8 mouse cellular contexts compared by ENCODE assay signal in the genomic region with DNA sequence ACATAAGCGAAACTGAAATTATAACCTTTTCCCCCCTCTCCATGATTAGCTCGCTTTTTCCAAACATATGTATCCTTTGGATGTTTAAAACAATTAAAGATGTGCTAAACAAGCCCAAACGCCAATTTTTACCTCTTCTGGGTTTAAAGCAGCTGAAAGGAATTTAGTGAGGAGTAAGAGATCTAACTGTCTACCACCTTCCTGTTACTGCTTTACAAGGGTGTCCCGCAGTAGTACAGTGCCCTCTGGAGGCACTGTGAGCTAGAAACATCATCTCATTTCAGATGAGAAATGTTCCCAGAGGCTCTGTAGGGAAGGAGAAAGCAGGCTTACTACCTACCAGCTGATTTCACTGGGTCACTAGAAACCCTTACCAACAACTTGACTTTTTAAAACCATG.
DNase-seq lines count a peak whose midpoint lies in the region; ATAC-seq and TF ChIP-seq lines count a peak whose summit lies in the region.

No protein-coding gene starts in this region.

- peak; percentile 38 for DNase-seq in ovary, postnatal 14 days (ENCODE audit: low spot score)
- DNase-seq in ovary, adult 18-20 months (ENCODE audit: low spot score): no peak
- DNase-seq in R1 (ENCODE audit: low read depth, low spot score): peak; percentile 53
- DNase-seq in embryonic facial prominence, embryonic 14.5 days (ENCODE audit: low spot score): peak; percentile 73
- peak; percentile 55 for DNase-seq in kidney, adult 2 months
- no peak for DNase-seq in liver, embryonic 14.5 days (ENCODE audit: low read depth in 3 of 3, low spot score in 3 of 3)
- peak; percentile 3 for DNase-seq in retina, adult 2 months (ENCODE audit: low read depth, low spot score)
- no peak for DNase-seq in urinary bladder, postnatal 4 days (ENCODE audit: low spot score in 2 of 2)

- H3K27ac ChIP-seq in embryonic facial prominence, embryonic 14.5 days (replicated peaks; ENCODE audit: low read depth, low read length): no peak overlapping the region
- no peak overlapping the region for H3K27ac ChIP-seq in kidney, adult 2 months (ENCODE audit: insufficient read depth, low read depth, low read length)
- no peak overlapping the region for H3K27ac ChIP-seq in liver, embryonic 14.5 days

- TF ChIP-seq CTCF in kidney, adult 2 months (conservative IDR thresholded peaks at IDR 0.05; ENCODE audit: insufficient read depth, insufficient read length, low read depth, low read length): peak; percentile 59
- TF ChIP-seq CTCF in liver, embryonic 14.5 days (IDR thresholded peaks at IDR 0.05; ENCODE audit: low read depth): peak; percentile 45; the same call in 1 of the 2 replicates

- TF ChIP-seq POLR2A in kidney, adult 2 months (IDR thresholded peaks at IDR 0.05; ENCODE audit: low read depth, low read length): no peak

- no peaks in the 10 kb centered on the region for H3K4me1 ChIP-seq in embryonic facial prominence, embryonic 14.5 days (ENCODE audit: control insufficient read depth, insufficient read depth, low read length)
- no peaks in the 10 kb centered on the region for H3K4me1 ChIP-seq in kidney, adult 2 months (ENCODE audit: control insufficient read depth, insufficient read depth, low read length)
- H3K4me1 ChIP-seq in liver, embryonic 14.5 days (replicated peaks; ENCODE audit: control insufficient read depth in 2 of 2, insufficient read depth in 2 of 2, low read length in 1 of 2): no peaks in the 10 kb centered on the region

- peak; percentile 50; the same call in 1 of the 2 replicates for ATAC-seq in embryonic facial prominence, embryonic 14.5 days (ENCODE audit: low read depth)
- ATAC-seq in liver, embryonic 14.5 days (ENCODE audit: insufficient read depth): no peak

- no peak overlapping the region for H3K9ac ChIP-seq in embryonic facial prominence, embryonic 14.5 days (ENCODE audit: low read depth, low read length)
- H3K9ac ChIP-seq in liver, embryonic 14.5 days (replicated peaks): no peak overlapping the region

- H3K27me3 ChIP-seq in embryonic facial prominence, embryonic 14.5 days (replicated peaks; ENCODE audit: control insufficient read depth, insufficient read depth, low read length): no peaks in the 10 kb centered on the region
- H3K27me3 ChIP-seq in kidney, adult 2 months (replicated peaks; ENCODE audit: control insufficient read depth, insufficient read depth, low read length): no peaks in the 10 kb centered on the region
- H3K27me3 ChIP-seq in liver, embryonic 14.5 days (ENCODE audit: control insufficient read depth, insufficient read depth, low read length): no peaks in the 10 kb centered on the region

- no peak for TF ChIP-seq EP300 in liver, embryonic 14.5 days (IDR thresholded peaks at IDR 0.05; ENCODE audit: low read depth)

- no peak overlapping the region for H3K4me2 ChIP-seq in embryonic facial prominence, embryonic 14.5 days (ENCODE audit: low read depth, low read length)
- H3K4me2 ChIP-seq in liver, embryonic 14.5 days (ENCODE audit: low read depth): no peak overlapping the region

- H3K36me3 ChIP-seq in embryonic facial prominence, embryonic 14.5 days (ENCODE audit: control insufficient read depth, insufficient read depth, low read length): no peaks in the 10 kb centered on the region
- no peaks in the 10 kb centered on the region for H3K36me3 ChIP-seq in kidney, adult 2 months (ENCODE audit: control insufficient read depth, insufficient read depth, low read length)
- no peaks in the 10 kb centered on the region for H3K36me3 ChIP-seq in liver, embryonic 14.5 days (replicated peaks; ENCODE audit: control insufficient read depth, insufficient read depth, low read depth)

- H3K9me3 ChIP-seq in embryonic facial prominence, embryonic 14.5 days (ENCODE audit: control insufficient read depth, low read length): no peaks in the 10 kb centered on the region
- H3K9me3 ChIP-seq in liver, embryonic 14.5 days (ENCODE audit: control insufficient read depth, low read length): no peaks in the 10 kb centered on the region

- no peak overlapping the region for H3K4me3 ChIP-seq in embryonic facial prominence, embryonic 14.5 days (ENCODE audit: low read depth, low read length)
- H3K4me3 ChIP-seq in kidney, adult 2 months (ENCODE audit: insufficient read depth, low read depth, low read length): no peak overlapping the region
- H3K4me3 ChIP-seq in liver, embryonic 14.5 days (ENCODE audit: insufficient read depth in 1 of 2, low read depth in 2 of 2, low read length in 2 of 2): no peak overlapping the region

- 44% methylated on average over 4 of the region's 4 CpGs for WGBS in embryonic facial prominence, embryonic 14.5 days
- 49% methylated on average over 4 of the region's 4 CpGs for WGBS in kidney, adult 2 months
- 30% methylated on average over 4 of the region's 4 CpGs for WGBS in liver, embryonic 14.5 days (ENCODE audit: insufficient replicate concordance)

Comparison
In these comparisons a context has a peak if more than half of its experiments do, and no peak if none do; other contexts are left out.
1. DNase-seq: peak in ovary, postnatal 14 days (single experiment), R1 (single experiment), embryonic facial prominence, embryonic 14.5 days (single experiment), kidney, adult 2 months (single experiment) and retina, adult 2 months (single experiment); none in ovary, adult 18-20 months (single experiment), liver, embryonic 14.5 days (0 of 3) and urinary bladder, postnatal 4 days (0 of 2).